Mouse (Mus musculus): Measurements from ENCODE around the gene Ring1. TPM values are rescaled to one million over a fixed set of nuclear protein-coding genes. Genes with fewer than 3 reads are reported as not detected.
A peak's percentile ranks its signal among the peaks of the same experiment; 100 is the strongest.

Gene Ring1
- polyA plus RNA-seq, 1 experiment from 2014 or later: 3.8 TPM

GRCm38 (mm10) chr17:34038878-34039561 lies 14.5 kb upstream of the Ring1 start, which contains the start of gene Col11a2:
Col11a2 (plus strand) TSS chr17:34039437.
- Histone ChIP-seq H3K36me3 (replicated peaks; ENCODE audit: control insufficient read depth, insufficient read depth, low read depth, low read length) (peaks cover 2% of the 10 kb centered on the region; the same call in 1 of the 2 replicates), H3K27ac (replicated peaks; ENCODE audit: low read depth, low read length) (no peak within 1 kb of the TSS), H3K9ac (replicated peaks; ENCODE audit: low read length) (peak within 1 kb of the TSS; percentile 26), H3K9me3 (replicated peaks; ENCODE audit: control insufficient read depth, low read length) (no peaks in the 10 kb centered on the region), H3K4me3 (ENCODE audit: low read depth, low read length) (no peak within 1 kb of the TSS), H3K27me3 (ENCODE audit: control insufficient read depth, insufficient read depth, low read length) (peaks cover 2% of the 10 kb centered on the region; the same call in 1 of the 2 replicates), H3K4me2 (ENCODE audit: low read depth, low read length) (peak within 1 kb of the TSS; percentile 14), H3K4me1 (ENCODE audit: control insufficient read depth, insufficient read depth, low read length) (peaks cover 5% of the 10 kb centered on the region)
- ATAC-seq (replicated peaks; ENCODE audit: insufficient number of reproducible peaks, low FRiP score, low TSS enrichment, low read depth): 0 out of 2 replicates have a peak, but pooled peaks have one; percentile 15
- peak; percentile 32 for DNase-seq (ENCODE audit: low spot score)
- 10% methylated on average over 28 of the region's 28 CpGs for WGBS

GRCm38 (mm10) chr17:34038440-34038839 lies 14.0 kb upstream of the Ring1 start:
- no peak overlapping the region for H3K4me3 ChIP-seq (ENCODE audit: low read depth, low read length)
- peak overlapping the region; percentile 26 for H3K9ac ChIP-seq (replicated peaks; ENCODE audit: low read length)
- peaks cover 2% of the 10 kb centered on the region; the same call in 1 of the 2 replicates for H3K36me3 ChIP-seq (replicated peaks; ENCODE audit: control insufficient read depth, insufficient read depth, low read depth, low read length)
- H3K4me1 ChIP-seq (ENCODE audit: control insufficient read depth, insufficient read depth, low read length): peaks cover 5% of the 10 kb centered on the region
- H3K4me2 ChIP-seq (ENCODE audit: low read depth, low read length): peak overlapping the region; percentile 14
- H3K27ac ChIP-seq (replicated peaks; ENCODE audit: low read depth, low read length): no peak overlapping the region
- 10% methylated on average over 19 of the region's 21 CpGs for WGBS
- H3K27me3 ChIP-seq (ENCODE audit: control insufficient read depth, insufficient read depth, low read length): peaks cover 2% of the 10 kb centered on the region; the same call in 1 of the 2 replicates
- ATAC-seq (replicated peaks; ENCODE audit: insufficient number of reproducible peaks, low FRiP score, low TSS enrichment, low read depth) (no peak), DNase-seq (ENCODE audit: low spot score) (peak; percentile 19)
- no peaks in the 10 kb centered on the region for H3K9me3 ChIP-seq (replicated peaks; ENCODE audit: control insufficient read depth, low read length)

GRCm38 (mm10) chr17:34037241-34037640 lies 12.8 kb upstream of the Ring1 start:
- ATAC-seq (replicated peaks; ENCODE audit: insufficient number of reproducible peaks, low FRiP score, low TSS enrichment, low read depth): no peak
- Histone ChIP-seq H3K4me1 (ENCODE audit: control insufficient read depth, insufficient read depth, low read length) (peaks cover 5% of the 10 kb centered on the region), H3K4me2 (ENCODE audit: low read depth, low read length) (no peak overlapping the region), H3K27me3 (ENCODE audit: control insufficient read depth, insufficient read depth, low read length) (peaks cover 2% of the 10 kb centered on the region; the same call in 1 of the 2 replicates), H3K27ac (replicated peaks; ENCODE audit: low read depth, low read length) (no peak overlapping the region), H3K9me3 (replicated peaks; ENCODE audit: control insufficient read depth, low read length) (no peaks in the 10 kb centered on the region), H3K9ac (replicated peaks; ENCODE audit: low read length) (no peak overlapping the region), H3K36me3 (replicated peaks; ENCODE audit: control insufficient read depth, insufficient read depth, low read depth, low read length) (peaks cover 2% of the 10 kb centered on the region; the same call in 1 of the 2 replicates), H3K4me3 (ENCODE audit: low read depth, low read length) (no peak overlapping the region)
- WGBS: 94% methylated on average over 7 of the region's 7 CpGs
- DNase-seq (ENCODE audit: low spot score): no peak

- Histone ChIP-seq H3K27ac (replicated peaks; ENCODE audit: low read depth, low read length) (no peak overlapping the region), H3K4me2 (ENCODE audit: low read depth, low read length) (no peak overlapping the region), H3K4me1 (ENCODE audit: control insufficient read depth, insufficient read depth, low read length) (peaks cover 5% of the 10 kb centered on the region), H3K27me3 (ENCODE audit: control insufficient read depth, insufficient read depth, low read length) (peaks cover 2% of the 10 kb centered on the region; the same call in 1 of the 2 replicates), H3K36me3 (replicated peaks; ENCODE audit: control insufficient read depth, insufficient read depth, low read depth, low read length) (peaks cover 2% of the 10 kb centered on the region; the same call in 1 of the 2 replicates), H3K9ac (replicated peaks; ENCODE audit: low read length) (no peak overlapping the region), H3K4me3 (ENCODE audit: low read depth, low read length) (no peak overlapping the region), H3K9me3 (replicated peaks; ENCODE audit: control insufficient read depth, low read length) (no peaks in the 10 kb centered on the region)
- no peak for DNase-seq (ENCODE audit: low spot score)
- WGBS: 83% methylated on average over 10 of the region's 10 CpGs
- no peak for ATAC-seq (replicated peaks; ENCODE audit: insufficient number of reproducible peaks, low FRiP score, low TSS enrichment, low read depth)
Observed at GRCm38 (mm10) chr17:34036647-34037046, 12.2 kb upstream of the Ring1 start.

GRCm38 (mm10) chr17:34035517-34035916 lies 11.0 kb upstream of the Ring1 start:
- Histone ChIP-seq H3K9ac (replicated peaks; ENCODE audit: low read length) (no peak overlapping the region), H3K4me2 (ENCODE audit: low read depth, low read length) (no peak overlapping the region), H3K36me3 (replicated peaks; ENCODE audit: control insufficient read depth, insufficient read depth, low read depth, low read length) (peaks cover 2% of the 10 kb centered on the region; the same call in 1 of the 2 replicates), H3K27ac (replicated peaks; ENCODE audit: low read depth, low read length) (no peak overlapping the region), H3K4me1 (ENCODE audit: control insufficient read depth, insufficient read depth, low read length) (peaks cover 5% of the 10 kb centered on the region; the same call in 1 of the 2 replicates), H3K9me3 (replicated peaks; ENCODE audit: control insufficient read depth, low read length) (no peaks in the 10 kb centered on the region), H3K27me3 (ENCODE audit: control insufficient read depth, insufficient read depth, low read length) (peaks cover 2% of the 10 kb centered on the region; the same call in 1 of the 2 replicates), H3K4me3 (ENCODE audit: low read depth, low read length) (no peak overlapping the region)
- 86% methylated on average over 9 of the region's 9 CpGs for WGBS
- no peak for ATAC-seq (replicated peaks; ENCODE audit: insufficient number of reproducible peaks, low FRiP score, low TSS enrichment, low read depth)
- DNase-seq (ENCODE audit: low spot score): no peak

GRCm38 (mm10) chr17:34034064-34034463 lies 9.6 kb upstream of the Ring1 start:
- H3K4me1 ChIP-seq (ENCODE audit: control insufficient read depth, insufficient read depth, low read length): peaks cover 5% of the 10 kb centered on the region; the same call in 1 of the 2 replicates

GRCm38 (mm10) chr17:34033441-34033840 lies 9.0 kb upstream of the Ring1 start:
- no peak for DNase-seq (ENCODE audit: low spot score)
- no peak for ATAC-seq (replicated peaks; ENCODE audit: insufficient number of reproducible peaks, low FRiP score, low TSS enrichment, low read depth)
- Histone ChIP-seq H3K27ac (replicated peaks; ENCODE audit: low read depth, low read length) (no peak overlapping the region), H3K9me3 (replicated peaks; ENCODE audit: control insufficient read depth, low read length) (no peaks in the 10 kb centered on the region), H3K27me3 (ENCODE audit: control insufficient read depth, insufficient read depth, low read length) (no peaks in the 10 kb centered on the region), H3K36me3 (replicated peaks; ENCODE audit: control insufficient read depth, insufficient read depth, low read depth, low read length) (peaks cover 13% of the 10 kb centered on the region), H3K4me3 (ENCODE audit: low read depth, low read length) (no peak overlapping the region), H3K9ac (replicated peaks; ENCODE audit: low read length) (no peak overlapping the region), H3K4me1 (ENCODE audit: control insufficient read depth, insufficient read depth, low read length) (peaks cover 10% of the 10 kb centered on the region; the same call in 1 of the 2 replicates), H3K4me2 (ENCODE audit: low read depth, low read length) (no peak overlapping the region)
- 92% methylated on average over 9 of the region's 9 CpGs for WGBS

More at GRCm38 (mm10) chr17:34034064-34034463, 9.6 kb upstream of the Ring1 start:
- H3K9me3 ChIP-seq (replicated peaks; ENCODE audit: control insufficient read depth, low read length): no peaks in the 10 kb centered on the region
- H3K4me2 ChIP-seq (ENCODE audit: low read depth, low read length): no peak overlapping the region
- H3K9ac ChIP-seq (replicated peaks; ENCODE audit: low read length): no peak overlapping the region
- DNase-seq (ENCODE audit: low spot score): peak; percentile 72
- H3K27ac ChIP-seq (replicated peaks; ENCODE audit: low read depth, low read length): no peak overlapping the region
- peaks cover 7% of the 10 kb centered on the region for H3K36me3 ChIP-seq (replicated peaks; ENCODE audit: control insufficient read depth, insufficient read depth, low read depth, low read length)
- WGBS: 75% methylated on average over 10 of the region's 10 CpGs
- ATAC-seq (replicated peaks; ENCODE audit: insufficient number of reproducible peaks, low FRiP score, low TSS enrichment, low read depth): no peak
- H3K4me3 ChIP-seq (ENCODE audit: low read depth, low read length): no peak overlapping the region
- H3K27me3 ChIP-seq (ENCODE audit: control insufficient read depth, insufficient read depth, low read length): no peaks in the 10 kb centered on the region

GRCm38 (mm10) chr17:34032806-34033205 lies 8.3 kb upstream of the Ring1 start:
- no peaks in the 10 kb centered on the region for H3K27me3 ChIP-seq (ENCODE audit: control insufficient read depth, insufficient read depth, low read length)
- DNase-seq (ENCODE audit: low spot score) (no peak), ATAC-seq (replicated peaks; ENCODE audit: insufficient number of reproducible peaks, low FRiP score, low TSS enrichment, low read depth) (no peak)
- H3K9me3 ChIP-seq (replicated peaks; ENCODE audit: control insufficient read depth, low read length): no peaks in the 10 kb centered on the region
- H3K4me1 ChIP-seq (ENCODE audit: control insufficient read depth, insufficient read depth, low read length): peaks cover 12% of the 10 kb centered on the region; the same call in 1 of the 2 replicates
- H3K4me3 ChIP-seq (ENCODE audit: low read depth, low read length): peak overlapping the region; percentile 93
- peaks cover 13% of the 10 kb centered on the region for H3K36me3 ChIP-seq (replicated peaks; ENCODE audit: control insufficient read depth, insufficient read depth, low read depth, low read length)
- peak overlapping the region; percentile 93 for H3K9ac ChIP-seq (replicated peaks; ENCODE audit: low read length)
- H3K4me2 ChIP-seq (ENCODE audit: low read depth, low read length): peak overlapping the region; percentile 87
- WGBS: 53% methylated on average over 9 of the region's 9 CpGs
- H3K27ac ChIP-seq (replicated peaks; ENCODE audit: low read depth, low read length): no peak overlapping the region

Measured in embryonic facial prominence, embryonic 11.5 days (tissue).